10 mouse cellular contexts compared by ENCODE assay signal in genomic region chr8:11363340-11364126, GRCm38 (mm10). TPM values are rescaled to one million over a fixed set of nuclear protein-coding genes. Genes with fewer than 3 reads are reported as not detected.
DNase-seq lines count a peak whose midpoint lies in the region; ATAC-seq and TF ChIP-seq lines count a peak whose summit lies in the region.
"Had no signal": no experiment of that assay in that cellular context is flagged by ENCODE, and none has a peak within 500 bp of the region (broad histone marks: within the 10 kb centered on the region; RNA-seq: fewer than 3 reads in every experiment).

No protein-coding gene starts in this region.

- no peak overlapping the region for H3K9ac ChIP-seq in heart, embryonic 15.5 days
- no peak overlapping the region for H3K9ac ChIP-seq in neural tube, embryonic 12.5 days
- H3K9ac ChIP-seq in neural tube, embryonic 15.5 days (replicated peaks), result no peak overlapping the region
- no peak overlapping the region for H3K9ac ChIP-seq in forebrain, embryonic 13.5 days
- no peak overlapping the region for H3K9ac ChIP-seq in liver, postnatal 0 days (replicated peaks)

- no peak overlapping the region for H3K4me3 ChIP-seq in heart, embryonic 15.5 days
- no peak overlapping the region for H3K4me3 ChIP-seq in neural tube, embryonic 12.5 days
- H3K4me3 ChIP-seq in neural tube, embryonic 15.5 days (replicated peaks), result no peak overlapping the region
- H3K4me3 ChIP-seq in forebrain, embryonic 13.5 days, result no peak overlapping the region
- H3K4me3 ChIP-seq in liver, postnatal 0 days (ENCODE audit: low read depth, low read length), result no peak overlapping the region

- DNase-seq in heart, adult 9 months (ENCODE audit: low spot score in 2 of 2), result no peak
- DNase-seq in liver, postnatal 0 days, result no peak
- DNase-seq in spleen, postnatal 14 days (ENCODE audit: low spot score in 2 of 2), result no peak
- DNase-seq: cerebellum, postnatal 25 days; gastrocnemius, postnatal 14 days; kidney, postnatal 36 days had no signal

- no peak for ATAC-seq in heart, embryonic 15.5 days (replicated peaks; ENCODE audit: insufficient number of reproducible peaks, insufficient read depth, low FRiP score, low read depth)
- no peak for ATAC-seq in neural tube, embryonic 12.5 days (ENCODE audit: low FRiP score, low read depth)
- ATAC-seq in neural tube, embryonic 15.5 days (ENCODE audit: low FRiP score), result no peak
- ATAC-seq in forebrain, embryonic 13.5 days, result no peak
- ATAC-seq in liver, postnatal 0 days, result no peak

- peaks cover 59% of the 10 kb centered on the region for H3K4me1 ChIP-seq in heart, embryonic 15.5 days (replicated peaks)
- H3K4me1 ChIP-seq in neural tube, embryonic 12.5 days, result peaks cover 29% of the 10 kb centered on the region
- H3K4me1 ChIP-seq in neural tube, embryonic 15.5 days, result peaks cover 17% of the 10 kb centered on the region
- peaks cover 24% of the 10 kb centered on the region for H3K4me1 ChIP-seq in forebrain, embryonic 13.5 days
- no peaks in the 10 kb centered on the region for H3K4me1 ChIP-seq in liver, postnatal 0 days (ENCODE audit: insufficient read depth)

- 48% methylated on average over 13 of the region's 13 CpGs for WGBS in heart, embryonic 15.5 days
- WGBS in neural tube, embryonic 12.5 days, result 62% methylated on average over 13 of the region's 13 CpGs
- 65% methylated on average over 13 of the region's 13 CpGs for WGBS in neural tube, embryonic 15.5 days
- WGBS in forebrain, embryonic 13.5 days, result 38% methylated on average over 13 of the region's 13 CpGs
- 74% methylated on average over 13 of the region's 13 CpGs for WGBS in liver, postnatal 0 days (ENCODE audit: insufficient replicate concordance)

- no peaks in the 10 kb centered on the region for H3K36me3 ChIP-seq in heart, embryonic 15.5 days
- H3K36me3 ChIP-seq in neural tube, embryonic 12.5 days, result no peaks in the 10 kb centered on the region
- H3K36me3 ChIP-seq in neural tube, embryonic 15.5 days, result no peaks in the 10 kb centered on the region
- H3K36me3 ChIP-seq in forebrain, embryonic 13.5 days (ENCODE audit: poor library complexity, severe bottlenecking), result no peaks in the 10 kb centered on the region
- H3K36me3 ChIP-seq in liver, postnatal 0 days (replicated peaks; ENCODE audit: insufficient read depth, low read length), result no peaks in the 10 kb centered on the region

- no peaks in the 10 kb centered on the region for H3K27me3 ChIP-seq in heart, embryonic 15.5 days
- no peaks in the 10 kb centered on the region for H3K27me3 ChIP-seq in neural tube, embryonic 12.5 days (replicated peaks)
- H3K27me3 ChIP-seq in neural tube, embryonic 15.5 days (replicated peaks), result no peaks in the 10 kb centered on the region
- H3K27me3 ChIP-seq in forebrain, embryonic 13.5 days, result no peaks in the 10 kb centered on the region
- no peaks in the 10 kb centered on the region for H3K27me3 ChIP-seq in liver, postnatal 0 days (ENCODE audit: insufficient read depth, low read length)

- TF ChIP-seq EP300 in liver, postnatal 0 days (IDR thresholded peaks at IDR 0.05; ENCODE audit: low read depth), result no peak

- H3K4me2 ChIP-seq in heart, embryonic 15.5 days, result no peak overlapping the region
- no peak overlapping the region for H3K4me2 ChIP-seq in neural tube, embryonic 12.5 days (replicated peaks)
- H3K4me2 ChIP-seq in neural tube, embryonic 15.5 days, result no peak overlapping the region
- H3K4me2 ChIP-seq in forebrain, embryonic 13.5 days, result no peak overlapping the region
- H3K4me2 ChIP-seq in liver, postnatal 0 days (ENCODE audit: low read depth, low read length), result no peak overlapping the region

- peak overlapping the region; percentile 61 for H3K27ac ChIP-seq in heart, embryonic 15.5 days
- 0 out of 2 replicates have a peak overlapping the region, but pooled peaks have one; percentile 5 for H3K27ac ChIP-seq in neural tube, embryonic 12.5 days
- no peak overlapping the region for H3K27ac ChIP-seq in neural tube, embryonic 15.5 days (replicated peaks)
- H3K27ac ChIP-seq in forebrain, embryonic 13.5 days, result peak overlapping the region; percentile 2; the same call in 1 of the 2 replicates
- H3K27ac ChIP-seq in liver, postnatal 0 days (ENCODE audit: low read depth), result no peak overlapping the region

- no peaks in the 10 kb centered on the region for H3K9me3 ChIP-seq in heart, embryonic 15.5 days (replicated peaks)
- H3K9me3 ChIP-seq in neural tube, embryonic 12.5 days, result no peaks in the 10 kb centered on the region
- H3K9me3 ChIP-seq in neural tube, embryonic 15.5 days (replicated peaks), result no peaks in the 10 kb centered on the region
- H3K9me3 ChIP-seq in forebrain, embryonic 13.5 days (replicated peaks), result no peaks in the 10 kb centered on the region
- H3K9me3 ChIP-seq in liver, postnatal 0 days (ENCODE audit: low read length), result no peaks in the 10 kb centered on the region

- no peak for TF ChIP-seq CTCF in liver, postnatal 0 days (IDR thresholded peaks at IDR 0.05; ENCODE audit: low read depth)

RNA-seq across cellular contexts. Expression of gene Col4a1, which starts 50.9 kb away (rescaled TPM):
- 191 and 245 TPM in 2 replicates for polyA plus RNA-seq in heart, embryonic 15.5 days (2015; fragmentation: Nextera tagmentation; extraction: Ambion mirVana)
- 142 and 154 TPM in 2 replicates for polyA plus RNA-seq in neural tube, embryonic 12.5 days (2016; fragmentation: Nextera tagmentation; extraction: Ambion mirVana)
- polyA plus RNA-seq in neural tube, embryonic 15.5 days (2015; fragmentation: Nextera tagmentation; extraction: Ambion mirVana), result 79.3 and 96.2 TPM in 2 replicates
- polyA plus RNA-seq in forebrain, embryonic 13.5 days (2015; fragmentation: Nextera tagmentation; extraction: Ambion mirVana), result 50.8 and 53.5 TPM in 2 replicates
- 15.8 and 22.6 TPM in 2 replicates for polyA plus RNA-seq in liver, postnatal 0 days (2015; fragmentation: Nextera tagmentation; extraction: Ambion mirVana)

RNA-seq across cellular contexts. Expression of gene Col4a2, which starts 50.9 kb away (rescaled TPM):
- polyA plus RNA-seq in heart, embryonic 15.5 days (2015; fragmentation: Nextera tagmentation; extraction: Ambion mirVana), result 89.8 and 106 TPM in 2 replicates
- polyA plus RNA-seq in neural tube, embryonic 12.5 days (2016; fragmentation: Nextera tagmentation; extraction: Ambion mirVana), result 70.7 and 76.7 TPM in 2 replicates
- 35.4 and 43.7 TPM in 2 replicates for polyA plus RNA-seq in neural tube, embryonic 15.5 days (2015; fragmentation: Nextera tagmentation; extraction: Ambion mirVana)
- polyA plus RNA-seq in forebrain, embryonic 13.5 days (2015; fragmentation: Nextera tagmentation; extraction: Ambion mirVana), result 21.7 and 24.0 TPM in 2 replicates
- polyA plus RNA-seq in liver, postnatal 0 days (2015; fragmentation: Nextera tagmentation; extraction: Ambion mirVana), result 8.0 and 9.7 TPM in 2 replicates

Comparison
In these comparisons a context has a peak if more than half of its experiments do, and no peak if none do; other contexts are left out.
1. H3K27ac ChIP-seq: peak in heart, embryonic 15.5 days (single experiment), neural tube, embryonic 12.5 days (single experiment) and forebrain, embryonic 13.5 days (single experiment); none in neural tube, embryonic 15.5 days (single experiment) and liver, postnatal 0 days (single experiment).